Mouse (Mus musculus) heart, embryonic 16.5 days (tissue): ENCODE measurements around the gene Dqx1. TPM values are rescaled to one million over a fixed set of nuclear protein-coding genes. Genes with fewer than 3 reads are reported as not detected.

Experiments
- ATAC-seq: fragments of 200-750 bp; cut with Nextera tagmentation; replicated peaks from 2 replicates; pipeline ENCODE4 v1.8.0; 2017; ENCODE audit warnings: moderate number of reproducible peaks; ENCODE audit not compliant: insufficient read depth, low FRiP score; ENCODE audit errors: extremely low read depth
- H3K27ac ChIP-seq: fragments of 300-500 bp; sonication (generic); 2 replicates; pipeline ENCODE4 v1.5.1; 2014; ENCODE audit warnings: mild to moderate bottlenecking, low read length, control low read depth, moderate library complexity
- H3K27me3 ChIP-seq: fragments of 300-500 bp; sonication (generic); 2 replicates; pipeline ENCODE4 v1.6.1; 2014; ENCODE audit warnings: low read length, mixed read lengths; ENCODE audit not compliant: control insufficient read depth, insufficient read depth
- H3K36me3 ChIP-seq: fragments of 300-500 bp; sonication (generic); 2 replicates; pipeline ENCODE4 v1.6.1; 2014; ENCODE audit not compliant: control insufficient read depth, insufficient read depth
- H3K4me1 ChIP-seq: fragments of 300-500 bp; sonication (generic); 2 replicates; pipeline ENCODE4 v1.6.1; 2014; ENCODE audit warnings: low read length, mixed read lengths; ENCODE audit not compliant: control insufficient read depth, insufficient read depth
- H3K4me2 ChIP-seq: fragments of 300-500 bp; sonication (generic); 2 replicates; pipeline ENCODE4 v1.6.1; 2014; ENCODE audit warnings: low read depth, mild to moderate bottlenecking, control low read depth, low read length
- H3K4me3 ChIP-seq: fragments of 300-500 bp; sonication (generic); 2 replicates; pipeline ENCODE4 v1.5.1; 2014; ENCODE audit warnings: mild to moderate bottlenecking, control low read depth, low read length
- H3K9ac ChIP-seq: fragments of 300-500 bp; sonication (generic); 2 replicates; pipeline ENCODE4 v1.6.1; 2014; ENCODE audit warnings: low read length, control low read depth
- H3K9me3 ChIP-seq: fragments of 300-500 bp; sonication (generic); replicated peaks from 2 replicates; pipeline ENCODE4 v1.6.1; 2016; ENCODE audit warnings: low read length; ENCODE audit not compliant: control insufficient read depth
- WGBS: fragments of 180-500 bp; shearing (Covaris S2); extraction: QIAGEN DNeasy Blood & Tissue Kit; methylation state at CpG from one replicate; pipeline ENCODE4 v1.1.7; 2014; 5-methylcytosine and 5-hydroxymethylcytosine counted together
- polyA plus RNA-seq: library from polyadenylated mRNA; unstranded; fragments of >200 nt; fragmentation: Nextera tagmentation; extraction: Ambion mirVana; gene quantifications from 2 replicates; pipeline ENCODE4 v1.2.1, GENCODE M21; 2015

Gene Dqx1
- polyA plus RNA-seq, 1 experiment from 2014 or later, result 0.75 TPM

DNA sequence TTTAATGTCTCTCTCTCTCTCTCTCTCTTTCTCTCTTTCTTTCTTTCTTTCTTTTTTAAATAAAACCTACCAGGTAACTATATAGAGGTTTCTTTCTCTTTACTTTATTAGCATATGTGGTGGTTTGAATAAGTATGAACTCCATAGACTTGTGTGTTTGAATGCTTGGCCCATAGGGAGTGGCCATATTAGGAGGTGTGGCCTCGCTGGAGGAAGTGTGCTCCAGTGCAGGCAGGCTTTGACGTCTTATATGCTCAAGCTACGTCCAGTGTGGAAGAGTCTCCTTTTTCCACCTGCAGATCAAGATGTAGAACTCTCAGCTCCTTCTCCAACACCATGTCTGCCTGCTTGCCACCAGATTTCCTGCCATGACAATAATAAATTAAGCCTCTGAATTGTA lies 38.6 kb upstream of the Dqx1 start:
- Histone ChIP-seq H3K27ac (no peak overlapping the region), H3K4me3 (no peak overlapping the region), H3K27me3 (no peaks in the 10 kb centered on the region), H3K4me1 (no peaks in the 10 kb centered on the region), H3K4me2 (no peak overlapping the region), H3K9me3 (no peaks in the 10 kb centered on the region; the same call in 1 of the 2 replicates), H3K36me3 (no peaks in the 10 kb centered on the region), H3K9ac (no peak overlapping the region)
- ATAC-seq, result no peak
- WGBS, result 77% methylated on average over 3 of the region's 3 CpGs

DNA sequence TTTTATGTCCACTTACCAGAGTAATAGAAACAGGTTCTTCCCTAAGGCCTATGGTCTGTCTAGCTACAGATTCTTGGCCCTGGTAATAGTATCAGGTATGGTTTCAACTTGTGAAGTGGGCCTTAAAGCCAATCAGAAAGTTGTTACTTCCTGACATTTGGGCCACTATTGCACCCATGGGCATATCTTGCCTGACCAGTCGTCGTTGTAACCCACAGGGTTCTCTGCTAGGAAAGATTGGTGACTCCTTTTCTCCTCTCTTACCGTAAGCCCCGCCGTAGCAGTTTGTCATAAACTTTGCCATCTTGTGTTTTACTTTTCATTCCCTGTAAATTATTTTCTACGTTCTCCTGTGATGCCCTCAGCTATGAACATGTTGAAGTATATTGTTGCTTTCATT lies 37.5 kb upstream of the Dqx1 start:
- Histone ChIP-seq H3K9ac (no peak overlapping the region), H3K4me3 (no peak overlapping the region), H3K27ac (no peak overlapping the region), H3K4me2 (no peak overlapping the region), H3K27me3 (no peaks in the 10 kb centered on the region), H3K9me3 (no peaks in the 10 kb centered on the region; the same call in 1 of the 2 replicates), H3K36me3 (no peaks in the 10 kb centered on the region), H3K4me1 (no peaks in the 10 kb centered on the region)
- WGBS, result 85% methylated on average over 6 of the region's 6 CpGs
- no peak for ATAC-seq

DNA sequence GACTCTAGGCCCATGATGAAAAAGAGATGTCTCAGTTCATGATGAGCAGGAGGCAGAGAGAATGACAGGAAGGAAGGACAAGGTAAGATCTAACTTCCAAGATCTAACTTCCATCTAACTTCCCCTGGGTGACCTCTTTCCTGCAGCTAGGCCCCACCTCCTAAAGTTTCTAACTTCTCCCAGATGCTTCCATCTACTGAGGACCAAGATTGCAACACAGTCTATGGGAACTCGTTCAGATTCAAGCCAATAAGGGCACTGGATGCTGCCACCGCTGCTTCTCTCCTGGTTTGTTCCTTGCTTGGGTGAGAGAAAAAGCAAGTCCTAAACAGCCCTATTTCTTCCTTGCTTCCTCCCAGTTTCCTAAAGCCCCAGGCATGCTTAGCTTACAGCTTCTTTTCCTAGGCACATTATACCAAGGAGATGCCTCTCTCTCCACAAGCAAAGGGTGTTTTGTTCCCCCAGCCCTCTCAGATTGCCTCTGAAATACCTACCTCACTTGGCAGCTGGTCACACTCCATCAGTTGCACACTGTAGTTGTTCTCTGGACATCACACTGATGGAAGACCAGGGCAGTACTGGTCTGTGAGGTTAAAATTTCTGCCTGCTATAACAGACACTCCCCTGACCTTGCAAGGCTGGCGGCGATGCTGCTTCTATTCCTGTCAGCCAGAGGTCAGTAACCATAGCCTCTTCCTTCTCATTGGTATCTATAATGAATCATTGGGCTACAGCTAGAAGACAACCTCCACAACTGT lies 36.6 kb upstream of the Dqx1 start:
- no peaks in the 10 kb centered on the region; the same call in 1 of the 2 replicates for H3K9me3 ChIP-seq
- no peak overlapping the region for H3K9ac ChIP-seq
- H3K27ac ChIP-seq, result no peak overlapping the region
- no peaks in the 10 kb centered on the region for H3K4me1 ChIP-seq
- no peak for ATAC-seq
- WGBS, result 63% methylated on average over 4 of the region's 4 CpGs
- no peaks in the 10 kb centered on the region for H3K27me3 ChIP-seq
- no peak overlapping the region for H3K4me3 ChIP-seq
- no peaks in the 10 kb centered on the region for H3K36me3 ChIP-seq
- no peak overlapping the region for H3K4me2 ChIP-seq

DNA sequence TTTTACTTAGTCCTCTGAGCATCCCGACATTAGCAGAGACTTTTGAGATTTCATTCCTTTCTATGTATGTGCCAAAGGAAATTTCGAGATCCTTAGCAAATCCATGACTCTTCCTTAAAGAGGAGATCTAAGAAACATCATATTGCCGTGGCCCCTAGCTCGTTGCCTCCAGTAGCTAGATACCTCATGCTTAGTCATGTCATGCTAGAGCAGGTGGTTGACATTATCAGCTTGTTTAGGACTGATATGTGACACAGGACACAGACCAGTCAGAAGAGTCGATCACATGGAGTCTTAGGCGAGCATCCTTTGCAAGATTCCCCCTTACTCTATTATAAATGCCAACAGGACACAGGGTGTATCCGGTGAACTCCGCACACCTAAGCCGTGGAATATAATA lies 34.6 kb upstream of the Dqx1 start:
- 81% methylated on average over 9 of the region's 9 CpGs for WGBS
- no peaks in the 10 kb centered on the region; the same call in 1 of the 2 replicates for H3K9me3 ChIP-seq
- no peak overlapping the region for H3K27ac ChIP-seq
- H3K9ac ChIP-seq, result no peak overlapping the region
- H3K27me3 ChIP-seq, result no peaks in the 10 kb centered on the region
- no peak overlapping the region for H3K4me3 ChIP-seq
- no peak overlapping the region for H3K4me2 ChIP-seq
- no peaks in the 10 kb centered on the region for H3K36me3 ChIP-seq
- ATAC-seq, result no peak
- peaks cover 7% of the 10 kb centered on the region for H3K4me1 ChIP-seq

DNA sequence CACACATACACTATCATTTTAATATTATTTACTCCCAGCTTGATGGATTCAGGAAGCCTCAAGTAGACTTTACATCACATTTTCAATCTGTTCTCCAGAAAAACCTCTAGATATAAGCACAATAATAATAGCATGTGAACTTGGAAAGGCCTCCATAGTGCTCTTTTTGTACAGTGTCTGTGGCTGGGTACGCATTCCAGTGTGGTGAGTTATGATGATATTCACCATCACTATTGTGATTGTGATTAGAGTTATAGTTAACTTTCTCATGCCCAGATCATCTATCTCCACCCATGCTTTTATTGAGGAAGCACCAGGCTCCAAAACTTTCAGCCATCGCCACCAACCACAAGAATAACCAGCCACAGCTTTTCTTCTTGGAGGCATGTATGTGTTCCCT lies 33.9 kb upstream of the Dqx1 start:
- peaks cover 4% of the 10 kb centered on the region; the same call in 1 of the 2 replicates for H3K27me3 ChIP-seq
- WGBS, result 82% methylated on average over 2 of the region's 2 CpGs
- no peak overlapping the region for H3K4me3 ChIP-seq
- H3K9ac ChIP-seq, result no peak overlapping the region
- no peaks in the 10 kb centered on the region for H3K9me3 ChIP-seq
- no peaks in the 10 kb centered on the region for H3K36me3 ChIP-seq
- H3K4me1 ChIP-seq, result peaks cover 7% of the 10 kb centered on the region
- H3K27ac ChIP-seq, result no peak overlapping the region
- ATAC-seq, result no peak
- H3K4me2 ChIP-seq, result no peak overlapping the region

DNA sequence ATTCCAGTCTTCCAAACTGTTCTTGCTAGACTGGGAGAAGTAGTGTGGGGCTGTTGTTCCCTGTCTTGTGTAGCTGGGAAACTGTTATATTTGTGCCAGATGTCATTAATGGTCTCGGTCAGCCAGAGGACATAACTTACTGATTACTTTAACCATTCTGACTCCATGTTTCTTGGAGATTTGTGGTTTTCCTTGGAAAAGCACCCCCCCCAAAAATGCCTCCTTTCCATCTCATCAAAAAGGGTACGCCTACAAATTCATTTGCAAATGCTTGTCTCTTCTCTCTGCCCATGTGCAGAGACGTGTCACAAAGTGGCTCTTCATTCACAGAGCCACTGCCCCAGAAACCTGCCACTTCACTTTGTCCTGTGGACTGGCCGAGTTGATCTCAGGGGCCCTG lies 33.2 kb upstream of the Dqx1 start:
- peaks cover 7% of the 10 kb centered on the region for H3K4me1 ChIP-seq
- no peak overlapping the region for H3K27ac ChIP-seq
- H3K4me2 ChIP-seq, result no peak overlapping the region
- no peaks in the 10 kb centered on the region for H3K36me3 ChIP-seq
- H3K4me3 ChIP-seq, result no peak overlapping the region
- H3K9ac ChIP-seq, result no peak overlapping the region
- WGBS, result 64% methylated on average over 4 of the region's 4 CpGs
- no peak for ATAC-seq
- peaks cover 4% of the 10 kb centered on the region; the same call in 1 of the 2 replicates for H3K27me3 ChIP-seq
- H3K9me3 ChIP-seq, result no peaks in the 10 kb centered on the region

DNA sequence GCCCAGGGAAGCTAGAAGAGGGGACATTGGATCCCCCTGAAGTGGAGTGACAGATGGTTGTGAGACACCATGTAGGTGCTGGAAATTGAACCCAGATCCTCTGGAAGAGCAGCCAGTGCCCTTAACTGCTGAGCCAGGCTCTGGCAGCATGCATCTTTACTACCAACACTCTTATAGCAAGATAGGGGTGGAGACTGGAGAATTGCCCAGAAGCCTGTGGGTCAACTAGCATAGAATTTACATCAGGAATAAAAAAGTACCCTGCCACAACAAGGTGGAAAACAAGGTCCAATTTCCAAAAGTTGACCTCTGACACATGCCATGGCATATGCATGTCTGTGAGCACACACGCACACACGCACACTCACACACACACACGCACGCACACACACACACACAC lies 32.4 kb upstream of the Dqx1 start:
- Histone ChIP-seq H3K4me1 (peaks cover 12% of the 10 kb centered on the region), H3K27me3 (peaks cover 6% of the 10 kb centered on the region; the same call in 1 of the 2 replicates), H3K4me2 (no peak overlapping the region), H3K36me3 (no peaks in the 10 kb centered on the region), H3K27ac (no peak overlapping the region), H3K9ac (no peak overlapping the region), H3K9me3 (no peaks in the 10 kb centered on the region), H3K4me3 (no peak overlapping the region)
- WGBS, result 95% methylated on average over 4 of the region's 4 CpGs
- no peak for ATAC-seq

DNA sequence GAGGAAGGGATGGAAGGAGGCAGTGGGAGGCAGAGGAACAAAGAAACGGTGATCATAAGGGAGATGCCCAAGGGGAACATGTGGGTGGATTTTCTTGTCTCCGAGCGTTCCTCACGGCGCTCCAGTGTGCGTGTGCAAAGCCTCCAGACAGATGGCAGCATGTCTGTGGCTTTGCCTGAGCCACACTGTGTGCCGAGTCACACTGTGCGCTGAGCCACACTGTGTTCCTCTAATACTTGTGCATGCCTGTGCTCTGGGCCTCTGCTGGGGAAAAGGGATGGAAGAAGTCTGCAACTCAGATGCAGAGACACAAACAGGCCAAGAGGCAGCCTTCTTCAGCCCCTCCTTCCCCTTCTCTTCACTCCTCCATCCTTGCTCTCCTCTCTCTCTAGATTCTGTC lies 30.4 kb upstream of the Dqx1 start:
- ATAC-seq, result no peak
- Histone ChIP-seq H3K4me2 (no peak overlapping the region), H3K4me1 (peaks cover 17% of the 10 kb centered on the region), H3K27ac (no peak overlapping the region), H3K9me3 (no peaks in the 10 kb centered on the region), H3K4me3 (no peak overlapping the region), H3K36me3 (no peaks in the 10 kb centered on the region), H3K27me3 (peaks cover 13% of the 10 kb centered on the region; the same call in 1 of the 2 replicates), H3K9ac (no peak overlapping the region)
- WGBS, result 81% methylated on average over 8 of the region's 8 CpGs

DNA sequence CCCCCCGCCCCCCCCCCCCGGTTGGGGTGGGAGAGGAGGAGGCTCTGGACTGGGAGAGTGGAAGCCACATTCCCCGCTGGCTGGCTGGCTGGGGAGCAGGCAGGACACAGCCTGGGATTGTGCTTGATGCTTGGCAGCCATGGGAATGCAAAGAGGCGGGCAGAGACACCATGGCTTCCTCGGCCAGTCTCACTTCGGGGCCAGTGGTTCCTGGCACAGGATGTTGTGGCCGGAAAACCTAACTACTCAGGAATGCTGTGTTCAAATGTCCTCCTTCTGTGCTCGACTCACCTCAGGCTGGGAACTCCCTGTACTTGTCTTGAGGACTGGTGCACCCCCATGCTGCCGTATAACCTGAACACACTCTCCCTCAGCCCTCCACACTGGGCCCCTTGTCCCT lies 29.9 kb upstream of the Dqx1 start:
- H3K4me2 ChIP-seq, result no peak overlapping the region
- peaks cover 13% of the 10 kb centered on the region; the same call in 1 of the 2 replicates for H3K27me3 ChIP-seq
- no peak overlapping the region for H3K27ac ChIP-seq
- peaks cover 20% of the 10 kb centered on the region for H3K4me1 ChIP-seq
- no peak for ATAC-seq
- no peak overlapping the region for H3K4me3 ChIP-seq
- no peaks in the 10 kb centered on the region for H3K9me3 ChIP-seq
- H3K36me3 ChIP-seq, result no peaks in the 10 kb centered on the region
- 38% methylated on average over 8 of the region's 9 CpGs for WGBS
- no peak overlapping the region for H3K9ac ChIP-seq
